Mouse (Mus musculus): ENCODE measurements around the gene Tmem175. TPM values are rescaled to one million over a fixed set of nuclear protein-coding genes. Genes with fewer than 3 reads are reported as not detected.

The Tmem175 gene
- total and polyA plus RNA-seq, 3 experiments = 20.3 to 25.4 (median 21.4) TPM

- H3K4me3 ChIP-seq (replicated peaks in 1 of 3; ENCODE audit: low read depth in 2 of 3, low read length in 2 of 3, poor library complexity in 1 of 3) = no peak overlapping the region
- H3K79me2 ChIP-seq (replicated peaks; ENCODE audit: control insufficient read depth, extremely low read depth, insufficient read depth, poor library complexity, severe bottlenecking) = no peaks in the 10 kb centered on the region
- H3K9ac ChIP-seq (ENCODE audit: insufficient read depth, low read depth) = no peak overlapping the region
- TF ChIP-seq E2F4 (IDR thresholded peaks at IDR 0.05; ENCODE audit: insufficient replicate concordance, low read depth, low read length) (no peak), BHLHE40 (IDR thresholded peaks at IDR 0.05; ENCODE audit: low read depth, low read length) (no peak), POLR2AphosphoS2 (IDR thresholded peaks at IDR 0.05; ENCODE audit: low read depth, low read length) (no peak), JUND (conservative IDR thresholded peaks at IDR 0.05; ENCODE audit: low read depth, low read length) (no peak), IRF4 (IDR thresholded peaks at IDR 0.05; ENCODE audit: low read depth, low read length) (no peak), HCFC1 (IDR thresholded peaks at IDR 0.05; ENCODE audit: low read depth, low read length) (no peak), MXI1 (IDR thresholded peaks at IDR 0.05; ENCODE audit: low read depth, low read length) (no peak), USF2 (conservative IDR thresholded peaks at IDR 0.05; ENCODE audit: low read depth, low read length) (no peak), RCOR1 (conservative IDR thresholded peaks at IDR 0.05; ENCODE audit: low read depth, low read length) (no peak), ZKSCAN1 (IDR thresholded peaks at IDR 0.05; ENCODE audit: borderline replicate concordance, low read depth, low read length) (no peak), KAT2A (IDR thresholded peaks at IDR 0.05; ENCODE audit: insufficient replicate concordance, low read length) (no peak)
- no peak overlapping the region for H3K27ac ChIP-seq (ENCODE audit: insufficient read depth, low read depth)
- dilution Hi-C loops (cut with MboI; ENCODE audit: extremely low pct_ligation_motif_present, extremely low pct_unique_long_range_greater_than_20kb, low sequenced_read_pairs) = no loop called here
- in situ Hi-C loops (cut with MboI; ENCODE audit: low pct_ligation_motif_present, low pct_unique_long_range_greater_than_20kb, low sequenced_read_pairs) = no loop called here
- no peak for DNase-seq (ENCODE audit: extremely low read depth)
- H3K36me3 ChIP-seq (replicated peaks in 1 of 2; ENCODE audit: control insufficient read depth in 1 of 2, insufficient read depth in 1 of 2, low read length in 1 of 2) = peaks cover 56 to 99% of the 10 kb centered on the region in 2 experiments
- no peaks in the 10 kb centered on the region for H3K4me1 ChIP-seq (ENCODE audit: control insufficient read depth in 1 of 2, insufficient read depth in 2 of 2)
- no peak overlapping the region for H3K4me2 ChIP-seq (ENCODE audit: insufficient read depth, low read depth, poor library complexity, severe bottlenecking)
- H3K27me3 ChIP-seq (replicated peaks) = no peaks in the 10 kb centered on the region
- no peaks in the 10 kb centered on the region for H3K9me3 ChIP-seq (replicated peaks; ENCODE audit: low read length)
These were observed 16.7 kb downstream of the Tmem175 start for GRCm38 (mm10) chr5:108646343-108646660.

GRCm38 (mm10) chr5:108647311-108647710 lies 17.7 kb downstream of the Tmem175 start:
- H3K4me3 ChIP-seq (replicated peaks in 1 of 3; ENCODE audit: low read depth in 2 of 3, low read length in 2 of 3, poor library complexity in 1 of 3) = no peak overlapping the region
- no peak for DNase-seq (ENCODE audit: extremely low read depth)
- H3K4me1 ChIP-seq (ENCODE audit: control insufficient read depth in 1 of 2, insufficient read depth in 2 of 2) = no peaks in the 10 kb centered on the region
- no peak overlapping the region for H3K4me2 ChIP-seq (ENCODE audit: insufficient read depth, low read depth, poor library complexity, severe bottlenecking)
- in situ Hi-C loops (cut with MboI; ENCODE audit: low pct_ligation_motif_present, low pct_unique_long_range_greater_than_20kb, low sequenced_read_pairs) = no loop called here
- no peaks in the 10 kb centered on the region for H3K27me3 ChIP-seq (replicated peaks)
- no peaks in the 10 kb centered on the region for H3K9me3 ChIP-seq (replicated peaks; ENCODE audit: low read length)
- TF ChIP-seq ZC3H11A (IDR thresholded peaks at IDR 0.05; ENCODE audit: low read depth, low read length) (no peak), ZMIZ1 (IDR thresholded peaks at IDR 0.05; ENCODE audit: low read depth, low read length) (no peak), TBP (conservative IDR thresholded peaks at IDR 0.05; ENCODE audit: low read depth, low read length) (no peak), CTCF (conservative IDR thresholded peaks at IDR 0.05 in 1 of 2, IDR thresholded peaks at IDR 0.05 in 1 of 2; ENCODE audit: low read depth in 2 of 2, low read length in 2 of 2) (no peak), MEF2A (IDR thresholded peaks at IDR 0.05; ENCODE audit: borderline replicate concordance, low read depth, low read length) (no peak), MXI1 (IDR thresholded peaks at IDR 0.05; ENCODE audit: low read depth, low read length) (no peak), CHD1 (IDR thresholded peaks at IDR 0.05; ENCODE audit: low read depth, low read length) (no peak)
- H3K36me3 ChIP-seq (replicated peaks in 1 of 2; ENCODE audit: control insufficient read depth in 1 of 2, insufficient read depth in 1 of 2, low read length in 1 of 2) = peaks cover 59 to 99% of the 10 kb centered on the region in 2 experiments
- no peak overlapping the region for H3K9ac ChIP-seq (ENCODE audit: insufficient read depth, low read depth)
- dilution Hi-C loops (cut with MboI; ENCODE audit: extremely low pct_ligation_motif_present, extremely low pct_unique_long_range_greater_than_20kb, low sequenced_read_pairs) = no loop called here
- no peaks in the 10 kb centered on the region for H3K79me2 ChIP-seq (replicated peaks; ENCODE audit: control insufficient read depth, extremely low read depth, insufficient read depth, poor library complexity, severe bottlenecking)
- H3K27ac ChIP-seq (ENCODE audit: insufficient read depth, low read depth) = no peak overlapping the region

All from CH12.LX (cell line).